Mouse (Mus musculus) limb, embryonic 13.5 days (tissue): ENCODE measurements around the gene Zmynd10. TPM values are rescaled to one million over a fixed set of nuclear protein-coding genes. Genes with fewer than 3 reads are reported as not detected.
"Not testable (repeated sequence)": the region's sequence is repeated elsewhere in the genome, so short reads cannot be mapped to it uniquely, and the experiment has no call there.

Experiments
- ATAC-seq: fragments of 200-750 bp; cut with Nextera tagmentation; 2 replicates; pipeline ENCODE4 v1.8.0; 2017; ENCODE audit warnings: low read depth, moderate number of reproducible peaks, moderate TSS enrichment; ENCODE audit not compliant: low FRiP score
- H3K27ac ChIP-seq: fragments of 300-500 bp; sonication (generic); 2 replicates; pipeline ENCODE4 v1.5.1; 2015; ENCODE audit warnings: inconsistent platforms, mild to moderate bottlenecking, moderate library complexity
- H3K27me3 ChIP-seq: fragments of 300-500 bp; sonication (generic); 2 replicates; pipeline ENCODE4 v1.6.1; 2015; ENCODE audit warnings: mild to moderate bottlenecking, inconsistent platforms
- H3K36me3 ChIP-seq: fragments of 300-500 bp; sonication (generic); 2 replicates; pipeline ENCODE4 v1.6.1; 2015; ENCODE audit warnings: inconsistent platforms, mild to moderate bottlenecking, moderate library complexity
- H3K4me1 ChIP-seq: fragments of 300-500 bp; sonication (generic); 2 replicates; pipeline ENCODE4 v1.6.1; 2015; ENCODE audit warnings: inconsistent platforms
- H3K4me2 ChIP-seq: fragments of 300-500 bp; sonication (generic); replicated peaks from 2 replicates; pipeline ENCODE4 v1.6.1; 2015; ENCODE audit warnings: inconsistent platforms, mild to moderate bottlenecking, moderate library complexity
- H3K4me3 ChIP-seq: fragments of 300-500 bp; sonication (generic); 2 replicates; pipeline ENCODE4 v1.5.1; 2015; ENCODE audit warnings: moderate library complexity, mild to moderate bottlenecking, inconsistent platforms
- H3K9ac ChIP-seq: fragments of 300-500 bp; sonication (generic); 2 replicates; pipeline ENCODE4 v1.6.1; 2015; ENCODE audit warnings: mild to moderate bottlenecking, inconsistent platforms
- H3K9me3 ChIP-seq: fragments of 300-500 bp; sonication (generic); 2 replicates; pipeline ENCODE4 v1.6.1; 2016; ENCODE audit warnings: inconsistent platforms
- WGBS: fragments of 180-500 bp; shearing (Covaris S2); methylation state at CpG from one replicate; pipeline ENCODE4 v1.1.7; 2015; 5-methylcytosine and 5-hydroxymethylcytosine counted together
- polyA plus RNA-seq: library from polyadenylated mRNA; unstranded; fragments of >200 nt; fragmentation: Nextera tagmentation; extraction: Ambion mirVana; gene quantifications from 2 replicates; pipeline ENCODE4 v1.2.1, GENCODE M21; 2015

The Zmynd10 gene
- polyA plus RNA-seq, 1 experiment from 2014 or later = 1.7 TPM

DNA sequence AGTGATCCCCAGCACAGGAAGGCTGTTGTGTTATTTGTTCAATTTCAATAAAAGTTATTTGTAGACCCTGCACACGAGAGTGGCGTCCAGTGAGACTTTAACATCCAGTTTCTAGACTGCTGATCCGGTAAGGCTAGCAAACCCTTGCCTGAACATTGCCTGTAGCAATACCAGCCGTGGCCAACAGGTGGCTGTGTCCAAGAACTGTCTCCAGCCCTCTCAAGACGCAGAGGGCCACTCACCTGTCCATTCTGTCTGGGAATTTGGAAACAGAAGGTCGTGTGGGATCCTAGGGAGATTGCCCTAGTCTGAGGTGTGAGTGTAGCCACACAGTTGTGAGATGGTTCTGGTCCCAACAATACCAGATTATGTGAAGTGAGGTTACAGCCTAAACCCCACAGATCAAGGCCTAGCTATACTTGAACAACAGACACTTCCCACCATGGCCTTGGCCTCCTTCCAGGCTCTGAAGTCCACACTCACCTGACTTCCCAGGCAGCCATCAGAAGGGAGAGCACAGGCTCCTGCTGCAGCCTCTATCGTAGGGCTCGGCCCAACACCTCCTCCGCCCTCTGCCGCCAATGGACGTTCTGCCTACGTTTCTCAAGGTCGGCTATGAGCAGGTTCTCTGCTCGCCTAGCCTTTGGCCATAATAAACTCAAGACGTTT is 19.1 kb downstream of the Zmynd10 start:
- no peak for ATAC-seq
- H3K27ac ChIP-seq = 0 out of 2 replicates have a peak overlapping the region, but pooled peaks have one; percentile 6
- peak overlapping the region; percentile 15 for H3K4me3 ChIP-seq
- H3K27me3 ChIP-seq = no peaks in the 10 kb centered on the region
- H3K4me1 ChIP-seq = peaks cover 54% of the 10 kb centered on the region
- H3K9ac ChIP-seq = no peak overlapping the region
- H3K9me3 ChIP-seq = no peaks in the 10 kb centered on the region
- H3K4me2 ChIP-seq = no peak overlapping the region
- 56% methylated on average over 15 of the region's 15 CpGs for WGBS
- H3K36me3 ChIP-seq = peaks cover 40% of the 10 kb centered on the region

DNA sequence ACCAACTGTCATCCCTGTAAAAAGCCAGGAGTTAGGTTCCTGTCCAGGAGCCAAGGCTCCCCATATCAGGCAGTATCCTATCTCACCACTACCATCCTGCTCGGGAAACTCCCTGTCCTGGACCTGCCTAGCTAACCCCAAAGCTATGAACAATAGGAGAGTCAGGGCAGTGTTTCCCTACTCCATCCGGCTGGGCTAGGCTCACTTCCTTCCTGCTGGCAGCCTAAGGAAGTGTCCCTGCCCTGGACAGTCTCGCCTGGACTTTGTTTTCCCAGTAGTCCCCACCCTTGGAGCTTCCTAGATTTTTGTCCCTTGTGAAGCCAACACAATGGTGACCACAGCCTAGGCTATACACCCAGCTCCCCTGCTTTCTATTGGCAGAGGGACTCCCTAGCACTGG is 19.8 kb downstream of the Zmynd10 start:
- 75% methylated on average over 3 of the region's 3 CpGs for WGBS
- ATAC-seq = no peak
- no peak overlapping the region for H3K4me3 ChIP-seq
- peaks cover 40% of the 10 kb centered on the region for H3K36me3 ChIP-seq
- no peaks in the 10 kb centered on the region for H3K9me3 ChIP-seq
- H3K4me2 ChIP-seq = peak overlapping the region; percentile 89; the same call in 1 of the 2 replicates
- H3K4me1 ChIP-seq = peaks cover 61% of the 10 kb centered on the region
- no peak overlapping the region for H3K9ac ChIP-seq
- no peaks in the 10 kb centered on the region for H3K27me3 ChIP-seq
- H3K27ac ChIP-seq = peak overlapping the region; percentile 15; the same call in 1 of the 2 replicates

DNA sequence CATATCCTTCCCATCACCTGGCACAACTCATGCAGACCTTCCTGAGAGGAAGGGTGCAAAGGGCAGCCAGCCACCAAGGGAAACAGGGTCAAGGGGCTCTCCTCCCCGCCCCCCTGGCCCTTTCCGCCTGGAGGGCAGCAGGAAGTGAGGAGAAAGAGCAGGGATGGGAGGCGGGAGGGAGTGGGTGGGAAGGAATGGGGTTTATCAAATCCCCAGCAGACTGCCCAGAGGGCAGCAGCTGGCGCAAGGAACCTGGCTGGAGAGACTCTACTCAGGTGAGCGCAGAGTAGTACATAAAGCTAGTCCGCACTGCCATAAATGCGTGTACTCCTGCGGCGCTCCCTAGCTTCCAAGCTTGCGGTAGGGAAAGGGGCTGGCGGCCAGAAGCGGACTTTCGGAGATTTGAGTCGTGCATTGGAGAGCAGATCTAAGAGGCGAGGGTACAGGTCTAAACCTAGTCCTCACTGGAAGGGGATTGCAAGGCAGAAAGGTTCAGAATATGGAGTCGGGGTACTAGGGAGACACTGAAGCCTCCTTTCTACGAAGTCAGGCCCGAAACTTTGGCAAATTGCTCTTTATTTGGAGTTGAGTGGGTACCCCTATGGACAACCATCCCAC is 20.7 kb downstream of the Zmynd10 start, which contains the start of gene Hyal2:
Gene Hyal2 (plus strand): TSS at position 244 of the 618 bp plus-strand sequence.
- H3K9ac ChIP-seq = peak within 1 kb of the TSS; percentile 83
- peaks cover 44% of the 10 kb centered on the region for H3K36me3 ChIP-seq
- H3K9me3 ChIP-seq = no peaks in the 10 kb centered on the region
- H3K4me3 ChIP-seq = peak within 1 kb of the TSS; percentile 73
- H3K4me2 ChIP-seq = peak within 1 kb of the TSS; percentile 89
- no peaks in the 10 kb centered on the region for H3K27me3 ChIP-seq
- ATAC-seq = no peak
- H3K4me1 ChIP-seq = peaks cover 59% of the 10 kb centered on the region
- H3K27ac ChIP-seq = peak within 1 kb of the TSS; percentile 89
- WGBS = 8% methylated on average over 18 of the region's 18 CpGs

DNA sequence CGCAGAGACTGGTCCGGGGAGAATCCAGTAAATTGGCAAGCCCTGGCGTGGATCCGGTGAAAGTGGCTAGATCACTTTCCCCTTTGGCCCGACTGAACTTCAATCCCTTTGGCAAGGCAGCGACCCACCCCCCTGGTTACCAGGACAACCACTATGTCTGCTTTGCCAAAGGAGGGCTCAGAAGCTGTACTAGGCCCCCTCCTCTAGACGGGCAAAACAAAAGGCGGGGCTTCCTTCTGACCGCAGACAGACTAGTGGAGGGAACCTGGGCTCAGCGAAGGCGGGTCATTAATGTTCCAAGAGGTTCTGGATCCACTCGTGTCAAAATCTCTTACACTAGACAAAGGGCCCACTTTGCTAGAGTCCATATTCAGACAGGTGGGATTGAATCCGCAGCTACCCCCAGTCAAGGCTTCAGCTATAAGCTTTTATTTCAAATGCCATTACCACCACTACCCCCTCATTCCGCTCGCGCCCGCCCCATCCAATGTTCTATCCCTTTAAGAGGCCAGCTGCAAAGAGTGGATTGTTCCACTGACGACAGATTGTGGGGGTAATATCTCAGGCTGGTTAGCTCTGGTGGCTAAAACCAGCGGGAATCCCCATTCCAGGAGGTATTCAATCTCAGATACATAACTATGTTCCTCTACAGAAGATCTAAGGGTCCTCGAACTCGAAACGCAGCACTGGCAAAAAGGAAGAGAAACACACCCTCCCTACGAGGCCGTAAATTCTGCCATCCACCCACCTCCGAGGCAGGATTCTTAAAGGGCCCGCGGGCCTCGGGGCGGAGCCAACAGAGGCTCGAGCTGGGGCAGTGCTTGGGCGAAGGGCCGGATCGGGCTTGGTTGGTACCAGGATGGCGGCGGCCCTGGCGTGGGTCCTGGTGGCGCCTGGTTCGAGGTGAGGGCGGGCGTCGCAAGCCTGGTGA is 21.5 kb downstream of the Zmynd10 start:
- under 1% methylated on average over 41 of the region's 41 CpGs for WGBS
- ATAC-seq = peak; percentile 89
- H3K9ac ChIP-seq = peak overlapping the region; percentile 83
- H3K4me2 ChIP-seq = peak overlapping the region; percentile 89
- peak overlapping the region; percentile 89 for H3K27ac ChIP-seq
- no peaks in the 10 kb centered on the region for H3K27me3 ChIP-seq
- peak overlapping the region; percentile 73 for H3K4me3 ChIP-seq
- H3K36me3 ChIP-seq = peaks cover 52% of the 10 kb centered on the region
- H3K4me1 ChIP-seq = peaks cover 56% of the 10 kb centered on the region
- H3K9me3 ChIP-seq = no peaks in the 10 kb centered on the region

DNA sequence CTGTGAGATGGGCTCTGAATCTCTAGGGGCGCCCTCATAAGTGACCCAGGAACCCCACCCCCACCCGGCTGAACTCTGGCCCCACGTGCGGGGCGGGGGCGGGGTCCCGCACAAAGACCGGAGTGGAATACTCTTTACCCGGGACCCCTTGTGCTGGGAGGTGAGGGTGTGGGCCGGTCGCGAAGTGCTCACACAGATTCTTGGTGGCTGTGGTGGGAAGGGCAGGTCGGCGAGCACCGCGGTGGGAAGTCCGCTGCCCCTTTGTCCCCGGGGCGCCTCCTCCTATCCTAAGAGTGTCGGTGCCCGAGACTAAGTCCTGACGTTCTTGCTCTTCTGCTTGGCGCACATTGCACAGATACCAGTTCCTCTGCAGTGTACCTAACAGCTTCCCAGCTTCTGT is 22.2 kb downstream of the Zmynd10 start:
- H3K36me3 ChIP-seq = peaks cover 56% of the 10 kb centered on the region
- peak; percentile 51 for ATAC-seq
- H3K27me3 ChIP-seq = no peaks in the 10 kb centered on the region
- no peaks in the 10 kb centered on the region for H3K9me3 ChIP-seq
- under 1% methylated on average over 23 of the region's 23 CpGs for WGBS
- H3K4me2 ChIP-seq = peak overlapping the region; percentile 89
- H3K4me1 ChIP-seq = peaks cover 49% of the 10 kb centered on the region
- peak overlapping the region; percentile 73 for H3K4me3 ChIP-seq
- H3K9ac ChIP-seq = peak overlapping the region; percentile 83
- peak overlapping the region; percentile 89 for H3K27ac ChIP-seq

DNA sequence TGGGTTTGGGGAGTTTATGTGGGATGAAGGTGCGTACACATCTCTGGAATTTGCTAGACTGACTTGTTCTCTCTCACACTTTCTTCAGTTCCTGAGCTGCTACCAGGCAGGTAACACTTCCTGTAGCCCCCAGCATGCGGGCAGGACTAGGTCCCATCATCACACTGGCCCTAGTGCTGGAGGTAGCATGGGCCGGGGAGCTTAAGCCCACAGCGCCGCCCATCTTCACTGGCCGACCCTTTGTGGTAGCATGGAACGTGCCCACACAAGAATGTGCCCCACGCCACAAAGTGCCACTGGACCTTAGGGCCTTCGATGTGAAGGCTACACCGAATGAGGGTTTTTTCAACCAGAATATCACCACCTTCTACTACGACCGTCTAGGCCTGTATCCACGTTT is 22.9 kb downstream of the Zmynd10 start:
- Histone ChIP-seq H3K4me2 (peak overlapping the region; percentile 89), H3K9me3 (no peaks in the 10 kb centered on the region), H3K4me1 (peaks cover 48% of the 10 kb centered on the region), H3K9ac (peak overlapping the region; percentile 83), H3K27me3 (no peaks in the 10 kb centered on the region), H3K27ac (peak overlapping the region; percentile 89), H3K36me3 (peaks cover 56% of the 10 kb centered on the region), H3K4me3 (peak overlapping the region; percentile 73)
- WGBS = 36% methylated on average over 13 of the region's 13 CpGs
- ATAC-seq = no peak

DNA sequence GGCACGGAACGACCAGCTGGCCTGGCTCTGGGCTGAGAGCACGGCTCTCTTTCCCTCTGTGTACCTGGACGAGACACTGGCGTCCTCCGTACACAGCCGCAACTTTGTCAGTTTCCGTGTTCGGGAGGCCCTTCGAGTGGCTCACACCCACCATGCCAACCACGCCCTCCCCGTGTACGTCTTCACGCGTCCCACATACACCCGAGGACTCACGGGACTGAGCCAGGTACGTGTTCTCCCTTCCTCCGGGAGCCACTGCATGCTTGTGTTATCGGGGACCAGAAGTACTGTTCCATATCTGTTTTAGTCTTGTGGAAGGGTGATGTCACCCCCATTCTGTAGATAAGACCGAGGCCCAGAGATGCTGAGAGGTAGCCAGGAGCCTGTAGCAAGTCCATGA is 23.7 kb downstream of the Zmynd10 start:
- no peak for ATAC-seq
- peaks cover 50% of the 10 kb centered on the region for H3K4me1 ChIP-seq
- H3K36me3 ChIP-seq = peaks cover 50% of the 10 kb centered on the region
- 93% methylated on average over 21 of the region's 21 CpGs for WGBS
- peak overlapping the region; percentile 83 for H3K9ac ChIP-seq
- H3K4me3 ChIP-seq = peak overlapping the region; percentile 73
- no peaks in the 10 kb centered on the region for H3K9me3 ChIP-seq
- no peaks in the 10 kb centered on the region for H3K27me3 ChIP-seq
- H3K27ac ChIP-seq = 0 out of 2 replicates have a peak overlapping the region, but pooled peaks have one; percentile 89
- peak overlapping the region; percentile 89 for H3K4me2 ChIP-seq

DNA sequence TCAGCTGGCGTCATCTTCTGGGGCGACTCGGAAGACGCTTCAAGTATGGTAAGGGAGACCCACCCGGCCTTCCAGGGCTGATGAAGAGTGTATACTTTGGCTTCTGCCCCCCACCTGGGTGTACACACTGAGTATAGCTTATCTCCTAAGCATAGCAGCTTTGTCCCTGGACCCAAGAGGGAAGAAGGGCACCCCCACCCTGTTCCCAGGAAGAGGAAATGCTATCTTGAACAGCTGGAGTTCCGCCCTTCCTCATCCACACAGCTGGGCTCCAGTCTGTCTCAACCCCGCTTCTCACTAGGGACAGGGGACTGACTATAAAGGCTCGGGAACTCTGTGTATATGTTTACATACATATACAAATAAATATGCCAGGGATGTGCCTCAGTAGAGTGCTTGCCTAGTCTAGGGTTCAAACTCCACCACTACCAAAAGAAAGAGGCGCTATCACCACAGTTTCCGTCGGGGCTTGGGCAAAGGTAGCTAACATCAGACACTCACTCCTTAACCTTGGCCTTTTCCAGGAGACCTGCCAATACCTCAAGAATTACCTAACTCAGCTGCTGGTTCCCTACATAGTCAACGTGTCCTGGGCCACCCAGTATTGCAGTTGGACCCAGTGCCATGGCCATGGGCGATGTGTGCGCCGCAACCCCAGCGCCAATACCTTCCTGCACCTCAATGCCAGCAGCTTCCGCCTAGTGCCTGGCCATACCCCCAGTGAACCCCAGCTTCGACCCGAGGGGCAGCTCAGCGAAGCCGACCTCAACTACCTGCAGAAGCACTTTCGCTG is 24.6 kb downstream of the Zmynd10 start:
- Histone ChIP-seq H3K27ac (no peak overlapping the region), H3K4me2 (peak overlapping the region; percentile 89), H3K9me3 (no peaks in the 10 kb centered on the region), H3K4me3 (peak overlapping the region; percentile 73), H3K9ac (peak overlapping the region; percentile 83; the same call in 1 of the 2 replicates), H3K4me1 (peaks cover 56% of the 10 kb centered on the region), H3K36me3 (peaks cover 47% of the 10 kb centered on the region), H3K27me3 (no peaks in the 10 kb centered on the region)
- 95% methylated on average over 22 of the region's 22 CpGs for WGBS
- no peak for ATAC-seq

DNA sequence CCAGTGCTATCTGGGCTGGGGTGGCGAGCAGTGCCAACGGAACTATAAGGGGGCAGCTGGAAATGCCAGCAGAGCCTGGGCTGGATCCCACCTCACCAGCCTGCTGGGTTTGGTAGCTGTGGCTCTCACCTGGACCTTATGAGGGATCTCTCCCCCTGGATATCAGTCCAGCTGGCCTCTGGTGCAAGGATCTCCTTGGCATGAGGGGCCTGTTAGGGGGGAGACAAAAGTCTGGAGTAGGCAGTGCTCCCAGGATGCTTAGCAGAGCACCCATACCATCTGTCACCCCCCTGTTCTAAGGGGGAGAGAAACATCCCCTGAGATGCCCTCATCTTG is 25.2 kb downstream of the Zmynd10 start:
- Histone ChIP-seq H3K4me1 (peaks cover 56% of the 10 kb centered on the region), H3K27me3 (no peaks in the 10 kb centered on the region), H3K27ac (no peak overlapping the region), H3K9ac (no peak overlapping the region), H3K9me3 (no peaks in the 10 kb centered on the region), H3K4me3 (no peak overlapping the region), H3K36me3 (peaks cover 47% of the 10 kb centered on the region), H3K4me2 (no peak overlapping the region)
- 94% methylated on average over 2 of the region's 2 CpGs for WGBS
- ATAC-seq = no peak

DNA sequence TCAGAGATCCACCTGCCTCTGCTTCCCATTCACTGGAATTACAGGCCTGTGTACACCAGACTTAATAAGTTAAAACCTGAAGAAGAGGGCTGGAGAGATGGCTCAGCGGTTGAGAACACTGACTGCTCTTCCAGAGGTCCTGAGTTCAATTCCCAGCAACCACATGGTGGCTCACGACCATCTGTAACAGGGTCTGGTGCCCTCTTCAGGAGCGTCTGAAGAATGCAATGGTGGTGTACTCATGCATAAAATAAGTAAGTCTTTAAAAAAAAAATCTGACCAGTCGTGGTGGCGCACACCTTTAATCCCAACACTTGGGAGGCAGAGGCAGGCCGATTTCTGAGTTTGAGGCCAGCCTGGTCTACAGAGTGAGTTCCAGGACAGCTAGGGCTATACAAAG is 26.7 kb downstream of the Zmynd10 start:
- Histone ChIP-seq H3K4me1 (peaks cover 56% of the 10 kb centered on the region), H3K36me3 (peaks cover 47% of the 10 kb centered on the region)
- not testable (repeated sequence) for H3K27me3 ChIP-seq, H3K27ac ChIP-seq, H3K9me3 ChIP-seq, ATAC-seq, H3K4me2 ChIP-seq, H3K9ac ChIP-seq, H3K4me3 ChIP-seq
- WGBS = 87% methylated on average over 6 of the region's 6 CpGs

DNA sequence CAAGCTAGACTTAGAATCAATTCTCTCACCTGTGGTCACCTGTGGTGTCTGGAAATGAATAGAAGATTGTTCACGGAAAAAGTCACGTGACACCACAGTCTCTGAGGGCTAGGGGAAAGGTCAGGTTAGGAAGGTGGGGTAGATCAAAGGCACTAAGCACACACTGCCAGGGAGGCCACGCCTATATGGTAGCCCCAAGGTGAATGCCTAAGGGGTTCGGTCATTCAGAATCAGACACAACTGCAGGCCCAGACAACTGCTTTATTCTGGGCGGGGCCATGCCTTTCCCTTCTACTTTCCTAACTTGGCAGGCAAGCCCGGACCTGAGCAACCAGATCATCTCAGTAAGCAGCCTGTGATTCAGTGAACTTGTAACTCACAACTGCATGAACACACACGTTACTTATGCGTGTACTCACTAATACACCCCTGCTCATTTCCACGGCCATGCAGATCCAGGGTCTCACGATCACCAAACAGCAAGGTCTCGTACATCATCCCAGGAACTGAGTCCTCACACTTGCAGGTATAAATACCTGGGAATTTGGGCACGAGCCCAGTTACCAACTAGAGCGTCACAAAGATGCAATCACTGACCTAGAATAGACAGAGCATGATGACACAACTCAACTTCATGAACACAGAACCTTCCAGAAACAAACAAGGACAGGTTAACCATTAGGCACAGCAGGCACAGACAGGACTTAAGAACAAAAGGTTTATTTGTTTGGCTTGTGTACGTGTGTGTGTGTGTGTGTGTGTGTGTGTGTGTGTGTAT is 28.7 kb downstream of the Zmynd10 start:
- Histone ChIP-seq H3K4me1 (peaks cover 61% of the 10 kb centered on the region), H3K9me3 (no peaks in the 10 kb centered on the region), H3K27ac (peak overlapping the region; percentile 71; the same call in 1 of the 2 replicates), H3K9ac (no peak overlapping the region), H3K4me2 (peak overlapping the region; percentile 70; the same call in 1 of the 2 replicates), H3K27me3 (no peaks in the 10 kb centered on the region), H3K4me3 (no peak overlapping the region), H3K36me3 (peaks cover 41% of the 10 kb centered on the region)
- WGBS = 76% methylated on average over 14 of the region's 14 CpGs
- no peak for ATAC-seq
